Mouse (Mus musculus) right cerebral cortex, adult 2 months (tissue): Measurements from ENCODE around the gene Zranb1.

Experiments used
- DNase-seq, 2 experiments: peaks; one replicate each; pipeline ENCODE4 v3.0.0; 2021 to 2022; ENCODE audit warnings: low spot score in 2 of 2

The Zranb1 gene

DNA sequence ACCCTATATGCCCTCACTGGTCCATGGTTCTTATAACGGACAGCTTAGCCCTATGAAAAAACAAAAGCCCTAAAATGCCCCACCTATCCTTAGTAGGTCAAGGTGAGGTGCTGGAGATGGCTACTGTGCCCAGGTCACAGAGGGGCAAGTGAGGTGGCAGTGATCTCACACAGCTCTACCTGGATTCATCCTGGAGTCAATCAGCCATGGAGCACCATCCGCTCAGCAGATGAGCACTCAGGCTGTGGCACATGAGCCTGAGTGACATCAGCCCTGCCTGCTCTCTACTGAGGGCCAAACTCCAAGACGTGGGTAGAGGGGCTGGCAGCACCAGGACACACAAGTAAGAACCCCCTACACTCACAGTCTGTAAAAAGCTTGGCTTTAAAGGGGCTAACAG is 70.4 kb downstream of the Zranb1 start:
- DNase-seq = no peak

- no peak for DNase-seq
Measured at GRCm38 (mm10) chr7:133002271-133002670, 71.3 kb downstream of the Zranb1 start.

DNA sequence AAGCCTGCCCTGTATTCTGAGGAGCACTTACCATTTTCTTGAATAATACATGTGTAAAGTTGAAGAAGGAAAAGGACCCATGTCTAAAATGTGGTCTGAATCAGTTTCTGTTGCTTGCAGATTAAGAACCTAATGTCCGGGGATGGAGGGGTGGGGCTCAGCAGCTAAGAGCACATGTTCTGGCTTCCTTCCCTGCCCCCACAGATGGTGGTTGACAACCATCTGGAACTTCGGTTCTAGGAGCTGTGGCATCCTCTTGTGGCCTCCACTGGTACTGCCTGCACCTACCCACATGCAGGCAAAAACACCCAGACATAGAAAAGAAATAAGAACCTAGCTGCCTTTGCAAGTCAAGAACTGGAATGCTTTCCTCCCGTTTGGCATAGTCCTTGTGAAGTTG is 72.5 kb downstream of the Zranb1 start:
- peak; percentile 88 to 93 for DNase-seq

DNA sequence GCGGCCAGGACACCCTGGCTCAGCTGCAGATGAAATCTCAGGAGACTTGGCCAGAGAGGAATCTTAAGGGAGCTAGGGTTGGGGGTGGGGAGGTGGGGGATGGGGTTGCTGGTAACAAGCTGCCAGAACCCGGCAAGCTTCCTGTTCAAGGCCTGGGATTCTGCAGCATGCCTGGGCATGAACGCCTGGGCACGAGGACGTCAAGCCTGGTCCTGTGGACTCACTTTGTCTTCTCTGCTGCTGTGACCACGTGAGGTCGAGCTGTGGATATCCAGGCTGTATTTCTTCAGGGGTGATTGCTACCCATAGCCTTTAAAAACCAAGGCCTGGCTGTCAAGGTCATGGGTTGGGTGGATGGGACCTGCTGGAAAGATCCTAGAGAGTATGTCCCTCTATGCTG is 74.8 kb downstream of the Zranb1 start:
- no peak for DNase-seq

GRCm38 (mm10) chr7:133007343-133007742 is 76.4 kb downstream of the Zranb1 start:
- no peak for DNase-seq

GRCm38 (mm10) chr7:133008663-133009062 is 77.7 kb downstream of the Zranb1 start:
- no peak for DNase-seq

GRCm38 (mm10) chr7:133009676-133010075 is 78.7 kb downstream of the Zranb1 start:
- no peak for DNase-seq

DNA sequence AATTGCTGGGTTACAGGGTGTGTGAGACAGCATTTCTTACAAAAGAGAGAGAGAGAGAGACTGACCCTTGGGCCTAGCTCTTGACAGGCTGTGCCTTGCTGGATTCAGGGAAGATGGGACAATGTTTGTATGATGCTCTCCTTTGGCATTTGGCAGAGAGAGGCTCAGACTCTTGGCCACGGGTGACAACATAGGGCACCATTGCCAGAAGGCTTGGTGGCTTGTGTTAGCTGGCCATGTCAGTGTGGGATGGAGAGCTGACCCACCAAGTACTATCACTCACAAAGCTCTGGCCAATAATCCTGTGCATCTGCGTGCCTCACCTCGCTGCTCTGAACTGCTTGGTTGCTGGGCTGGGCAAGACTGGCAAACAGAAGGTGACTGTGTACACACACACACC is 79.5 kb downstream of the Zranb1 start:
- no peak for DNase-seq

GRCm38 (mm10) chr7:133011191-133011590 is 80.2 kb downstream of the Zranb1 start:
- peak; percentile 26 to 38 for DNase-seq

GRCm38 (mm10) chr7:133011611-133012010 is 80.7 kb downstream of the Zranb1 start:
- DNase-seq = no peak

GRCm38 (mm10) chr7:133012637-133013366 is 81.9 kb downstream of the Zranb1 start:
- peak; percentile 60 to 68 for DNase-seq

DNA sequence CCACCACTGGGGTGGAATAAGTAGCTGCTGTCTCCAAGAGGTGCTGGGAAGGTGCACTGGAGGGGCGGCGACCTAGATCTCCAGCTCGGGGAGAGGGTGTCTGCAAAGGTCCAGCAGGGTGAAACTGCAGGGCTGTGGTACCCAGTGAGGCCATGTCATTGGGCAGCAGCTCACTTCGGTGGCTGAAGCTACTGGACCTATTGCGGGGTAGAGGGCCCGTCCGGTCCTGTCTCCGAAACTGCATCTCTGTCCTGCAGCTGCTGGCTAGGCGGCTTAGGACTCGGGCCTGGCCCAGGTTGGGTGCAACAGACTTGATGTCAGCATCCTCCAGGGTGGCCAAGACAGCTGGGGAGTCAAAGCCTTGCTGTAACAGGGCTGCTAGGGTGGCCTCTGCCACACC is 83.0 kb downstream of the Zranb1 start:
- DNase-seq = no peak

DNA sequence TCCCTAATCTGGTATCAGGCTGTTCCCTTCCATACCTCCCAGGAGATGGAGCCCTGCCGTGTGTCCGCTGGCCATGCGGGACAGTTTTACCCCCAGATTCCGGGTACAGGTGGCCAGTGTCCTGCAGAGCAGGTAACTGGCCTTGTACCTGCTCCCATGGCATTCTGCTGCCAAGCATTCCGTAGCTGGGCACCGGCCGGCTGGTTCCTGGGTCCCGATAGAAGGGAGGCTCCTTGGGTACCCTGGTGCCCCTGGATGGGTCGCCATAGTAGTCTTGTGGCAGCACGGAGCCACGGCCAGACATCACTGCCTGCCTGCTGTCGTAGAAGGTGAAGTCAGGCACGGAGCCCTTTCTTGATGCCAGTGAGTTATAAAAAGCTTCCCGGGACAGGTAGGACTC is 83.7 kb downstream of the Zranb1 start:
- no peak for DNase-seq

- no peak for DNase-seq
Measured at GRCm38 (mm10) chr7:133015416-133016070, 84.6 kb downstream of the Zranb1 start.

DNA sequence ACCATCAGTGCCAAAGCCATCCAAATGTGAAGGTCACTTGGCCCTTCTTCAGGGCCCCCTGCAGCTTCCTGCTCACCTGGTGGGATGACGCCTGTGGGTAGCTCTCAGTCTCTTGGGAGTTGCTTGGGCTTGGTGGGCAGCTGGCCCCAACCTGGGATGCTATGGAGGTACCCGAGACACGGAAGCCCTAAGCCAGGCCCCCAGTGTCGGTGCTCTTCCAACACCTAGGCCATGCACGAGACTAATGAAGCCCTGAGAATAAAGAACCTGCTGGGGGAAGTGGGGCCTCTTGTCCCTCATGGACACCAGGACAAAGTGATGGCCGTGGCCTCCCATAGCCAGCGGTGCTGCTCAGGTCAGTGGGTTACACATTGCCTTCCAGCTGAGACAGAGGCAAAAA is 88.0 kb downstream of the Zranb1 start:
- no peak for DNase-seq

DNA sequence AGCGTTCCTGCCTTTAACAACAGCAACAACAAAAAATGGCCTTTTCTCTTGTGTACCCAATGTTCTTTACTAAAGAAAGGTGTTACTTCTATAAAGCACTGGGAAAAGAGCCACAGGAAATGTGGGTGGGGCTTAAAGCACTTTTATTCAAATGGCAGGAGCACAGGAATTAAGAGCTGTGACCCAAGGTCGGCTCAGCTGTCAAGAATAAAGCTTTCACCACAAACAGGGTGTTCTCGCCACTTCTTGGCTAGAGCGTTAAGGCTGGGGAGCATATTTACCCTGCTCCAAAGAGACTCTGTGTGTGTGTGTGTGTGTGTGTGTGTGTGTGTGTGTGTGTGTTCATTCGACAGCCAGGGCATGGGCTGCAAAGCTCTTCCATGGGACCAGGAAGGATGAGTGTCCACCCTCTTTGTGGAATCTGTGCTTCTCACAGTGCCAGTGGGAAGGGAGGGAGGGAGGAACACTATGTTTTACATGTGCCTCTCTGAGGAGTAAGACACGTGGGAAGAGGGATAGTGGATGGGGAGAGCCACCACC is 88.6 kb downstream of the Zranb1 start:
- DNase-seq = no peak

DNA sequence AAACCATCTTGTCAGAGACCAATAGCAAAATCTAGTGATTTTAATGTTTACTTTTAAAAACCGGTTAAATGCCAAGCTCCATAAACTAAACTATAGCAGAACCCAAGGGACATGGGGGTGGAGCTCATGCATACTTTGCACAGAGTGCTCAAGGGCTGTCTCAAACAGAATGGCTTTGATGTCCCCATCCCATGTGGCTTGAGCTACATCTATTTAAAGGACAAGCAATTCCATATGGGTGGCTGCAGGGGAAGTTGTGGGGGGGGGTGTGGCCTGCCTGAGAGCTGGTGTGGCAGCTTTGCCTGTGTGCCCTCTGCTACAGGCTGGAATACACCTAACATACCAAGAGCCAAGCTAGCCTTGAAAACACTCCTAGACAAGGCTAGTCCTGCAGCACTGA is 93.8 kb downstream of the Zranb1 start:
- no peak for DNase-seq

- no peak for DNase-seq
Measured at GRCm38 (mm10) chr7:133027930-133028329, 97.0 kb downstream of the Zranb1 start.

DNA sequence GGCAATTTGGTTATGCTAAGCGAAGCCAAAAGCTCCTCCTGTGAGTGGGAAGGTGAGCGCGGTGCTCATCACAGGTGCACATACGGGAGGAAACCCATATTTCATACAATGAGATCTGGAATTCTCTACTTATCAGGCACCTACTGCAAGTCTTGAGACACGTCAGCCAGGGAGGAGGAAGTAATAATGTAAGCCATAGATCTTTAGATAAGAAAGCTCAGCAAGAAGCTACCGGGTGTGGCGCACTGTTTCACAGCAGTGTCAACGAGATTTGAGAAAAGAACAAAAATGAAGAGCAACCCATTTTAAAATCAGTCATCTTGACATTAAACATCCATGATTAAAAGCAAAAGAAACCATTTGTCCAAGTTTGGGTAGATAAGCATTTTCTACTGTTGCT is 98.1 kb downstream of the Zranb1 start:
- no peak for DNase-seq

DNA sequence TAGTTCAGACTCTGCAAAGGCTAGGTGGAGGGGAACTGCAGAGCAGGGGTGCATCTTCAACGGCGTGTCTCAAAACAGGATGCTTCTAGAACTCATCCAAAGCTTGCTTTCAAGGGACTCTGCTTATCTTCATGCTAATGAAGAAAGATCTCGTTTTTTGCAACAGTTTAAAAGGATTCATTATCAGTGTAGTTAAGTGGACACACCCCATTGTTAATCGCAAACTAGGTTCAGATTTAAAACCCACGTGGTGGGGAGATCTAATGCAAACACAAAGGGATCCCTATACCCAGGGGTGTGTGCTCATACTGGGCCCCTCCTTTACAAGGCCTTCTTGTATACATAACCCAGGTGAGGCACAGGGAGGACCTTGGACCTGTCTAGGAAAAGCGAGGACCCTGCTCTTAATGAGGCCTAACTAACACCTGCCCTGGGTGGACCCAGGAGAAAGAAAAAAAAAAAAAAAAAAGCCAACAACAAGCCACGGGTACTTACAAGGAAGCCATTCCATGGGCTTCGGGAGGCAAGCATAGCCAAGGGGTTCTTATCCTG is 98.6 kb downstream of the Zranb1 start:
- no peak for DNase-seq

DNA sequence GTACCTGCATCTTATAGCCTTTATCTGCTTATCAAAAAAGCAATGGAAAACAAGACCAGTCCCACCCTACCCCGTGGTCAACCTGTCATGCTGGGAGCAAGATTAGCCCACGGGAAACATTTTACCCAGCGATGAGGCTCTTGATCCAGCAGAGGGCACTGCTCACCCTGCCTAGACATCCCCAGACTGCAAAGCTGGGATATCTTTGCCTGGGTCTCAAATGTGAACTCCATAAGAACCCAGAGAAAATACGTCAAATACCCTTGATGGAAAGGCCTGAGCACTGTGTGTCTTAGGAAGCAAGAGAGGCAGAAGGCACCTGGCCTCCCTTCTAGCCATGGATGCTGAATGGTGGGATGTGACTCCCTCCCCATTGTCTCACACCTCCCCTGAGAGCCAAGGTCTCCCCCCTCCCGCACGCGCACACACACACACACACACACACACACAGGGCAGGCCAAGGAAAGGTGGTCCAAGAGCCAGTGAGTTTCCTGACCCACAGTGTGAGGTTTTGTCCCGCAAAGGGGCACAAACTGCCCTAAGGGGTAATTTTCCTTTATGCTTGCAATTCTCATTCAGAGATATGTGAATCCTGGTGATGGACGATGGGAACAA is 101.8 kb downstream of the Zranb1 start:
- DNase-seq = peak; percentile 68 to 71

DNA sequence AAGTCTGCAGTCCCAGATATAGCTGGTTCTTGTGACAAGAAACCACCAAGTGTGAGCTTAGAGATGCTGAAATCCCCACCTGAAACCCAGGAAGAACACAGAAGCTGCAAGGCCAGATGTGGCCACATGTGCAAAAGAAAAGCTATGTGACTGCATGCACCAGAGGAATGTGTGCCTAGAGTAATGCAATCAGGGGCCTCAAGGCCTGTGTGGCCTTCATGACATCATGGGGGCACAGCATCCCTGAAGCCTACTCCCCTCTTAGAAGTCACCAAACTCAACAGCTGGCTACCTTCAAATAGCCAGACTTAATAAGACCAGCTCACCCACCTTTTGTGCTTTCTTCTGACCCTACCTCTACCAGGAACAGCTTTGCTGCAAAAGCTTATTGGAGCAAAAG is 105.0 kb downstream of the Zranb1 start:
- DNase-seq = no peak
